Mouse (Mus musculus): Measurements from ENCODE around the gene Qtrt1.
"Not testable (repeated sequence)": the region's sequence is repeated elsewhere in the genome, so short reads cannot be mapped to it uniquely, and the experiment has no call there.

Qtrt1 gene

DNA sequence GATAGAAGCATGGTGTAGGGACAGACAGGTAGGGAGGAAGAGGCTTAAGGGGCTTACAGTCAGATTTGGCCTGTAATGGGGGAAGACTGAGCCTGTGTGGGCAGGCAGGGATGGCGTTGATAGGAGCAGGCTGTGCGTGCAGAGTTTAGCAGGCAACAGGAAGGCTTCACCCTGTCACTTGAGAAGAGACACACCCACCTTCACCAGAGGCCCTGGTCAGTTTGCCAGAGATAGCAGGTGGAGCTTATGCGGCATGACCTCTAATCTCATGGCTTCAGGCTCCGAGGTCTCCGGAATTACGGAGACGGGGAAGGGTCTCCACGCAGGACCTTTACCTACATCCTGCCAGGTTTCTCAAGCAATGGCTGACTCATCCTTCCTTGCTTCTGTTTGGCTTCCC is 40.2 kb downstream of the Qtrt1 start:
- no peak for DNase-seq

DNA sequence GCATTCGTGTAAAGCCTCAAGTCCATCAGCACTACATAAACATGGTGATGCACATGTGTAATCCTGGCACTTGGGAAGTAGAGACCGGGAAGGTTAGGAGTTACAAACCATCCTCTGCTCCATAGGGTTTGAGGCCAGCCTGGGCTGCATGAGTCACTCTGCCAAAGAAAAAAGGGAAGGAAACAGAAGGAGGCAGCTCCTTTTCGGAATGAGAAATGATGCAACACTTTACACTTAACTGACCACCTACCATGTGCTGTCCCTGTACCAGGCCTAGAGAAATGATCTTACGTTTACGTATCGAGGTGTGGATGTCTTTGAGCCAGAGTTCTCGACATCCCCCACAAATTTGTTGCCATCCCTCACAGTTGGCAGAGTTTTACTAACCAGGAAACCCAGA is 41.4 kb downstream of the Qtrt1 start:
- DNase-seq: no peak

DNA sequence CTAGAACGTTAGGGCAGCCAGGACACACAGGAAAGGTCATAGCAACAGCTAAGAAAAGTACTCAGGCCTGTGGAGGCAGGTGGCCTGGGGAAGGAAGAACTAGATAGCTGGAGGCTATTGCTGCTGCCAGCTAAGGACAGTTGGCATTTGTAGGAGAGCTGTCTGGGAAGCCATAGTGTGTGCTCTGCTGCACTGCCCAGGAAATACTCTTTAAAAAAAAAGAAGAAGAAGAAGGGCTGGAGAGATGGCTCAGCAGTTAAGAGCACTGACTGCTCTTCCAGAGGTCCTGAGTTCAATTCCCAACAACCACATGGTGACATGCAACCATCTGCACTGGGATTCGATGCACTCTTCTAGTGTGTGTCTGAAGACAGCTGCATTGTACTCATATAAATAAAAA is 41.8 kb downstream of the Qtrt1 start:
- DNase-seq: no peak

DNA sequence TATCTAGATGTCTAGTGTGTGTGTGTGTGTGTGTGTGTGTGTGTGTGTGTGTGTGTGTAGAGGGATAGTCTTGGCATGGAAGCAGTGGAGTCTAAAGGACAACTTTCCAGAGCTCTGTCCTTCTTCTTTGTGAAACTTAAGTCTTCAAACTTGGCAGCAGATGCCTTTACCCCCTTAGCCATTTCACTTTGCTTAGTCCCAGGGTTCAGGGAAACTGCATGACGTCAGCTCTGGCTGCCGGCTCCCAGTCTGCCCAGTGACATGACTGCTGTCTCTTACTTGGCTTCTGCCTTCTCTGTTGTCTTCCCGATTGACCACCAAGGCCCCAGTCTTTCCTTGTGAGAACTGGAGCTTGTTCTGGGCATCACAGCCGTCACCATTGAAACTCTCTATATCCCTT is 42.9 kb downstream of the Qtrt1 start:
- DNase-seq: no peak

DNA sequence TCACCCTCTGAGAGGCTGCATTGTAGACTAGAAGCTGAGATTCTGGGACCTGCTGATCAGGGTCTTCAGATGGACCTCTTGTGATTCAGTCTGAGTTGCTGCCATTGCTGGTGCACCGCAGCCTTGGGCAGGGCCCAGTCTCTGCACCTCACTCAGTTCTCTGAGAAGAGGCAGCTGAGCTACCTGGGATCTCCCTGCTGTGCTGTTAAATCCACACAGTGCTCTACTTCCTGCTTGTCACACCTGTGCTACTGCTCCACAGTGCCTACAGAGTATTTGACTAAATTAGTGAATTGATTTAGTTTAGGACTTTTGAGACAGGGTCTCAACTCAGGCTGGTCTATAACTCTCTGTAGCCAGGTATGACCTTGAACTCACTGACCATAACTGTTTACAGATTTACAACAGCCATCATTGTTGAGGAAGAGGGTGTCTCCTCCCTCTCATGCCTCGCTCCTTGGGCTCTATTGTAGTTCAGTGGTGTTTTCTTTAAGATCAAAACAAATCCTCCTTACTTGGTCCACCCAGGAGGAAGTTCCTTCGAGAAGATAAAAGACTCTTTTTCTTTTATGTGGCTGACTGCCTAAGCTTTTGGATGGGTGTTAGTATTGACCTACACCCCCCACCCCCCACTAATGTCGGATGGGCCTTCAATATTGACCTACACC is 43.6 kb downstream of the Qtrt1 start:
- DNase-seq: no peak

DNA sequence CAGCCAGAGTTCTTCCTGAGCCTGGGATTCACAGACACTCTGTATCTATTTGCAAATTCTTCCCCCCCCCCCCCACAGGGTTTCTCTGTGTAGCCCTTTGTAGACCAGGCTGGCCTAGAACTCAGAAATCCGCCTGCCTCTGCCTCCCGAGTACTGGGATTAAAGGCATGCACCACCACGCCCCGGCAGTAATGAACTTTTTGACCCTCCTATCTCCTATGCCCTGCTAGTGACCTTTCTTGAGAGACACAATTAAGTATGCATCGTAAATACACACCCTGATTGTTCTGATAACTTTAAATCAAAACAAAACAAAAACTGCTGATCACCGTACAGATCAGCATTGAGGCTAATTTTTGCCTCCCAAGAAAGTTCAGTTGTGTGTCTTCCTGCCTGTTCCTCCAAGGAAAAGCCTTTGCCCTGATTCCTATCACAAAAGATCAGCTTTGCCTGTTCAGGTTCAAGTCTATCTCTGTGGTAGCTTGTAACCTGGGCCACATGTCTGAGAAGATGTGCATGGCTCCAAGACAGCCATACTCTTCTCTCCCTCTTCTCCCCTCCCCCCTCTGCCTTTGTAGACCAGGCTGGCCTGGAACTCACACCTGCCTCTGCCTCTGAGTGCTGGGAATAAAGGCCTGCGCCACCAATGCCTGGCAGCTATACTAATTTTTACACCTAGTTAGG is 44.8 kb downstream of the Qtrt1 start:
- DNase-seq: no peak

DNA sequence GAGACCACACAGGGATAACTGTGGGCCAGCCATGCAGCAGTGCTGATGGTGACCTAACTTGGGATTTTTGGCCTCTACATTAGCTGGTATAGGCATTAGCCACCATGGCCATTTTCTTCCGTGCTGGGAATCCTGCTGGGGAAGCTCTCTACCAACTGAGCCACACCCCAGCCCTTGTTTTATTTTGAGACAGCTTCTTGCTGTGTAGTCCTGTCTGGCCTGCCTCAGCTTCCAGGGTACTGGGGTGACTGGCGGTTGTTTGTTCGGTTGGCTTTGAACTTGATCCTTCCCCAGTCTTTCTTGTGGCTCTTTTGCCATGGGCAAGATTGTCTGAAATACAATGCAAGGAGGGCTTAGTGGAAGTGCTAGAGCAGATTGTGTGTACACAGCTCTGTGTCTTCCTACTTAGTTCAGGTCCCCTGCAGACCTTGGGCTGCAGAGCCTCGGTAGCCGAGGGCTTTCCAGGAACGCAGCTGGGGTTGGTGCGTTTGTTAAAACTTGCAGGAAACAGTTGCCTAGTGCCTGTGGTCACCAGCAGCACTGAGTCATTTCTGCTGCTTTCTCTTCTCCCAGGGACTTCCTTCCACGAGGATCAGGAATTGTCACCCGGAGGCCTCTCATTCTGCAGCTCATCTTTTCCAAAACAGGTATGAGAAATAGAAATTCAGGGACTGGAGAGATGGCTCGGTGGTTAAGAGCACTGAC is 45.4 kb downstream of the Qtrt1 start:
- DNase-seq: no peak

DNA sequence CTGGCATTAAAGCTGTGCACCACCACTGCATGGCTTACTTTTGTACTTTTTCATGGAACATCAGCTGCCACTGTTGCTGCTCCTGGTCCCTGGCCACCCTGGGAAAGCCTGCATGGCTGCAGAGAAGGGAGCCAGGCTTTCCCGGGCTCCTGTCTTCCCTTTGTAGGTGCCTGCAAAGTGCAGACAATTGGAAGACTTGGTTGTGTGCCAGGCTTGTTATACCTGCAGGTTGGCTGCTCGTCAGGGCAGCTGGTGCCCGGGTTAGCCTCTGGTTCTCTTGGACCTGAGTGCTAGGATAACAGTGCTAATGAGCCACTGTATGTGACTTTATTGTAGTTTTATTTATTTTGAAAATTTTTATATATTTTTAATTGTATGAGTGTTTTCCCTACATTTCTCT is 47.2 kb downstream of the Qtrt1 start:
- no peak for DNase-seq

DNA sequence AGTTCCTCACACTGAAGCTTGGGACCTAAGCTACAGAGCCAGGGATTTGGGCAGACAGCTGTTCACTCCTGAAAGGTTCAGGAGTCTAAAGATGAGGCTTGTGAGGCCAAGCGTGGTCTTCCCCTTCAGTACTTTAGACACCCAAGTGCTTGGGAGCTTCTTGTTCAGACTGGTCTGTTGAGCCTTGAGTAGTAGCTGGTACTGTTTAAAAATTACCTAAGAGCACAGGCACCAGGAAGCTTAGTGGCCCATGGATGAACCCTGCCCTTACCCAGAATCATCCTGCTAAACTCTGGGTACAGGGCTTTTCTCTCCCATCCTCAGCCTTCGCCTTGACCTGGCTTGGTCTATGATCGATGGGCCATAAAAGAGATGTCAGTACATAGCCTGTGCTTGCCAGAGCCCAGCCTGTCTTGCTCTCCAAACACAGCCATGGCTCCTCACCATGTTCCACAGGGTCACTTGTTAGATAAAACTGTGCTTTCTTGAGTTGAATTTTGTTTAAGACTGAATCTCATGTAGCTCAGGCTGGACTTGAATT is 48.8 kb downstream of the Qtrt1 start:
- no peak for DNase-seq

DNA sequence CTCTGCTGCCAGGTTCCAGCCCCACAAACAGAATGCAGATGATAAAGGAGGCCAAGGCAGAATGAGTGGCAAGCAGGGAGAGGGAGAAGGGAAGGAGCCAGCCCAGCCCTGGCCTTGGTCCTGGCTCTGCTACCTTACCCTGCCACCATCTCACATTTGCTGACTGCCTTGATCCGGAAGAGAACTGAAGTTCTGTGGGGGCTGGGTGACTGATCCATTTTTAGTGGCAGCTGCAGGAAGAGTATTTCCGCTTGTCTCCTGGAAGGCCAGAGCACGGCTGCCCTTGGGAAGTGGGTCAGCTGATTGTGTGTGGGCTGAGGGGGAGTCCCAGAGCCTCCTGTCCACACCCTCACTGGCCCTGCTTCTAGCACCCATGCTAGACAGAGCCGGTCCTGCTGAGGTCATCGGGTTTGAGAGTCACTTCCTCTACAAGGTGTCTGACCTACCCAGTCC is 51.5 kb downstream of the Qtrt1 start:
- DNase-seq: peak; percentile 83

DNA sequence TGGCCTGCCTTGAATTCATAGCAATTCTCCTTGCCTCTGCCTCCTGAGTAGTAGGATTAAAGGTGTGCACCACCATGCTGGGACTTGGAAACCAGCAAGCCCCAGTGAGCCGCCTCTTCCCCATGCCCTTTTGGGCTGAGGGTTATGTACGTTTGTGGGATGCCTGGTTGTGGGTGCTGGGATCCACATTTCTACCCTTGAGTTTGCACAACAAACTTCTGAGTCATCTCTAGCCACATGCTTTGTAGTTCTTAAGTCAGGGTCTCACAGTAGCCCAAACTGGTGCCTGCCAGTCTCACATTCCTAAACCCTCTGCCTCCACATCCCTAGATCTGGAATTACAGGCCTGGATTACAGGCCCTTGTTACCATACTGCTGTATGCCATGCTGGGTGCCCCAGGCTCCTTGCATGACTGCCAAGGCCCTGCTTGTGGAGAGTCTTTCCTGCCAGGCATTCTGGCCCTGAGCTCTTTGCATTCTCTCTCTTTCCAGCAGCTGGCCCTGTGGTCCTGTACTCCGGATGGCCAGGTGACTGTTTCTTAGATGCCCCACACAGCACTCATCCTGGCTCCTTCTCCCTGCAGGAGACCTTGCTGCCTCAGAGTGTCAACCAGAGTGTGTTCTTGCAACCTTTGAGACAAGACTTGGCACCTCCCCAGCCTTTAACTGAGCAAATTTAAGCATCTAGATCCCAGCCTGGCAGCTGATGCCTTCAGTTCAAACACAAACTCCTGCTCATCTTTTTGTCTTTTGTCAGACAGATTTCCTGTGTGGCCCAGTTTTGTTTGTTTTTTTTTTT is 52.3 kb downstream of the Qtrt1 start:
- DNase-seq: no peak

DNA sequence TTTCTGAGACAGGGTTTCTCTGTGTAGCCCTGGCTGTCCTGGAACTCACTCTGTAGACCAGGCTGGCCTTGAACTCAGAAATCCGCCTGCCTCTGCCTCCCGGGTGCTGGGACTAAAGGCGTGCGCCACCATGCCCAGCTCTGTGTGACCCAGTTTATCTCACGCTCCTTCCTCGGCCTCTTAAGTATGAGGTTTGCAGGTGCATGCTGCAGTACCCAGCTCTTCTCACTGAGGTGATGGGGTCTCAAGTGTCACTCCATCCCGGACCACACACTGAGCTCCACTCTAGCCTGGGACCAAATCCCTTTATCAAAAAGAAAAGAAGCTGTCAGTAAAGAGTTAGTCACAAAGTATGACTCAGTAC is 52.9 kb downstream of the Qtrt1 start:
- not testable (repeated sequence) for DNase-seq

DNA sequence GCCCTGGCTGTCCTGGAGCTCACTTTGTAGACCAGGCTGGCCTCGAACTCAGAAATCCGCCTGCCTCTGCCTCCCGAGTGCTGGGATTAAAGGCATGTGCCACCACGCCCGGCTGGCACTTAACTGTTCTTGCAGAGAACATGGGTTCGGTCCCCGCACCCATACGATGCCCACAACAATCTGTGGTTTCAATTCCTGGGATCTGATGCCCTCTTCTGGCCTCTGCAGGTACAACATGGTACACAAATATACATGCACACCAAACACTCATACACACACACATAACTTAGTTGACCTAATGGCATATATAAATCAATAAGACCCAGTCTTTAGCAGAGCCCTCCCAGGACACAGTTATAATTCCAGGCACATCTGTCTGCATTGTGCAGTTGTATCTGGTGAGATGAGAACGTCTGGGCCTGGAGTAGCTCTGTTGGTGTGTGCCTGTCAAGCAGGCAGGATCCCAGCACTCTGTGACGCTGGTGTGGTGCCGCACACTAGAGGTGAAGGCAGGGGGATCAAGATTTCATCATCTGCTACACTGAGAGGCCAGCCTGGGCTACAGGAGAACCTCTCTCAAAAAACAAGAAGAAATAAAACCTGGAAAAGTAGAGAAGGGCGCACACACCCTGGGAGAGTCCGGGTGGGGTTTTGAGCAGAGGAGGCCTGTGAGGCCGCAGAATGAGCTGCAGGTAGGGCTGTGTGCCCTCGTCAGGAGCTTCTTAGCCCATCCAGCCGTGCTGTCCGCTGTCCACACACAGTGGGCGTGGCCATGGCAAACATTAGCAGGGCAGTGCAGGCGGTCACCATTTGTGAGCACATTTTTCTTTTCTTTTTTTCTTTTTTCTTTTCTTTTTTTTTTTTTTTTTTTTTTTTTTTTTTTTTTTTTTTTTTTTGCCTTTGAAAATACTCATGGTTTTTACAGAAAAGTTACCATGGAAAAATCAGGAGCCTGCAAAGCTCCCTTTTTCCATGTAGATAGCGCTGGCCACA is 57.7 kb downstream of the Qtrt1 start:
- DNase-seq: no peak
